Mouse (Mus musculus): Measurements from ENCODE around the gene Tbc1d1.

- no peak for TF ChIP-seq CTCF (IDR thresholded peaks at IDR 0.05; ENCODE audit: insufficient read depth, low read length)
- no peak for TF ChIP-seq POLR2A (IDR thresholded peaks at IDR 0.05; ENCODE audit: borderline replicate concordance, extremely low read depth, low read depth, low read length)
These were observed 78.3 kb downstream of the Tbc1d1 start for GRCm38 (mm10) chr5:64234269-64234985.

Measured in lung, adult 2 months (tissue).